Mouse (Mus musculus): Measurements from ENCODE around the gene Sardh. TPM values are rescaled to one million over a fixed set of nuclear protein-coding genes. Genes with fewer than 3 reads are reported as not detected.

Gene Sardh
- total and polyA plus RNA-seq, 3 experiments = 0.13 TPM; not detected in 2

- Histone ChIP-seq H3K27ac (ENCODE audit: insufficient read depth, low read depth) (no peak overlapping the region), H3K9me3 (replicated peaks; ENCODE audit: low read length) (peaks cover 3% of the 10 kb centered on the region), H3K9ac (ENCODE audit: insufficient read depth, low read depth) (no peak overlapping the region), H3K36me3 (replicated peaks in 1 of 2; ENCODE audit: control insufficient read depth in 1 of 2, insufficient read depth in 1 of 2, low read length in 1 of 2) (no peaks in the 10 kb centered on the region), H3K4me2 (ENCODE audit: insufficient read depth, low read depth, poor library complexity, severe bottlenecking) (no peak overlapping the region), H3K79me2 (replicated peaks; ENCODE audit: control insufficient read depth, extremely low read depth, insufficient read depth, poor library complexity, severe bottlenecking) (no peaks in the 10 kb centered on the region), H3K4me3 (replicated peaks in 1 of 3; ENCODE audit: low read depth in 2 of 3, low read length in 2 of 3, poor library complexity in 1 of 3) (no peak overlapping the region), H3K4me1 (ENCODE audit: control insufficient read depth in 1 of 2, insufficient read depth in 2 of 2) (peaks cover 7 to 19% of the 10 kb centered on the region in 2 experiments; a peak in 3 of 4 replicates), H3K27me3 (replicated peaks) (peaks cover 20% of the 10 kb centered on the region)
- TF ChIP-seq MEF2A (IDR thresholded peaks at IDR 0.05; ENCODE audit: borderline replicate concordance, low read depth, low read length) (no peak), SMC3 (IDR thresholded peaks at IDR 0.05; ENCODE audit: low read depth, low read length) (no peak), EP300 (IDR thresholded peaks at IDR 0.05; ENCODE audit: low read length) (no peak), ZC3H11A (IDR thresholded peaks at IDR 0.05; ENCODE audit: low read depth, low read length) (no peak), MAFK (IDR thresholded peaks at IDR 0.05; ENCODE audit: insufficient replicate concordance, low read length) (no peak), ZKSCAN1 (IDR thresholded peaks at IDR 0.05; ENCODE audit: borderline replicate concordance, low read depth, low read length) (no peak), JUN (IDR thresholded peaks at IDR 0.05; ENCODE audit: insufficient read depth, low read depth, low read length) (no peak), GABPA (IDR thresholded peaks at IDR 0.05; ENCODE audit: insufficient replicate concordance, low read depth, low read length) (no peak), IRF4 (IDR thresholded peaks at IDR 0.05; ENCODE audit: low read depth, low read length) (no peak), MAX (IDR thresholded peaks at IDR 0.05; ENCODE audit: low read length) (no peak), CHD1 (IDR thresholded peaks at IDR 0.05; ENCODE audit: low read depth, low read length) (no peak), HCFC1 (IDR thresholded peaks at IDR 0.05; ENCODE audit: low read depth, low read length) (no peak), NELFE (IDR thresholded peaks at IDR 0.05; ENCODE audit: low read depth, low read length) (no peak)
- dilution Hi-C loops (cut with MboI; ENCODE audit: extremely low pct_ligation_motif_present, extremely low pct_unique_long_range_greater_than_20kb, low sequenced_read_pairs) = no loop called here
- in situ Hi-C loops (cut with MboI; ENCODE audit: low pct_ligation_motif_present, low pct_unique_long_range_greater_than_20kb, low sequenced_read_pairs) = no loop called here
- no peak for DNase-seq (ENCODE audit: extremely low read depth)
These were observed 81.1 kb downstream of the Sardh start for GRCm38 (mm10) chr2:27166999-27167398.

- H3K4me2 ChIP-seq (ENCODE audit: insufficient read depth, low read depth, poor library complexity, severe bottlenecking) = no peak overlapping the region
These were observed 82.1 kb downstream of the Sardh start for GRCm38 (mm10) chr2:27166074-27166473.

More at GRCm38 (mm10) chr2:27166074-27166473, 82.1 kb downstream of the Sardh start:
- no peak for DNase-seq (ENCODE audit: extremely low read depth)
- Histone ChIP-seq H3K9me3 (replicated peaks; ENCODE audit: low read length) (no peaks in the 10 kb centered on the region), H3K27ac (ENCODE audit: insufficient read depth, low read depth) (no peak overlapping the region), H3K79me2 (replicated peaks; ENCODE audit: control insufficient read depth, extremely low read depth, insufficient read depth, poor library complexity, severe bottlenecking) (no peaks in the 10 kb centered on the region), H3K27me3 (replicated peaks) (peaks cover 18% of the 10 kb centered on the region), H3K36me3 (replicated peaks in 1 of 2; ENCODE audit: control insufficient read depth in 1 of 2, insufficient read depth in 1 of 2, low read length in 1 of 2) (no peaks in the 10 kb centered on the region), H3K9ac (ENCODE audit: insufficient read depth, low read depth) (no peak overlapping the region), H3K4me1 (ENCODE audit: control insufficient read depth in 1 of 2, insufficient read depth in 2 of 2) (peaks cover 7 to 19% of the 10 kb centered on the region in 2 experiments; a peak in 3 of 4 replicates), H3K4me3 (replicated peaks in 1 of 3; ENCODE audit: low read depth in 2 of 3, low read length in 2 of 3, poor library complexity in 1 of 3) (no peak overlapping the region)
- no peak for TF ChIP-seq NRF1 (IDR thresholded peaks at IDR 0.05; ENCODE audit: low read depth, low read length)
- no peak for TF ChIP-seq USF1 (IDR thresholded peaks at IDR 0.05; ENCODE audit: low read depth, low read length)
- TF ChIP-seq MXI1 (IDR thresholded peaks at IDR 0.05; ENCODE audit: low read depth, low read length) = no peak
- no peak for TF ChIP-seq ZNF384 (IDR thresholded peaks at IDR 0.05; ENCODE audit: low read depth, low read length)
- no peak for TF ChIP-seq ZC3H11A (IDR thresholded peaks at IDR 0.05; ENCODE audit: low read depth, low read length)
- TF ChIP-seq TCF12 (IDR thresholded peaks at IDR 0.05; ENCODE audit: low read depth, low read length) = no peak
- no peak for TF ChIP-seq E2F4 (IDR thresholded peaks at IDR 0.05; ENCODE audit: insufficient replicate concordance, low read depth, low read length)
- no peak for TF ChIP-seq RAD21 (IDR thresholded peaks at IDR 0.05; ENCODE audit: low read depth, low read length)
- no peak for TF ChIP-seq EP300 (IDR thresholded peaks at IDR 0.05; ENCODE audit: low read length)
- no peak for TF ChIP-seq ZKSCAN1 (IDR thresholded peaks at IDR 0.05; ENCODE audit: borderline replicate concordance, low read depth, low read length)
- TF ChIP-seq UBTF (IDR thresholded peaks at IDR 0.05; ENCODE audit: low read depth, low read length) = no peak
- TF ChIP-seq ETS1 (conservative IDR thresholded peaks at IDR 0.05; ENCODE audit: low read depth, low read length) = no peak
- dilution Hi-C loops (cut with MboI; ENCODE audit: extremely low pct_ligation_motif_present, extremely low pct_unique_long_range_greater_than_20kb, low sequenced_read_pairs) (no loop called here), in situ Hi-C loops (cut with MboI; ENCODE audit: low pct_ligation_motif_present, low pct_unique_long_range_greater_than_20kb, low sequenced_read_pairs) (no loop called here)
